Mouse (Mus musculus) midbrain, embryonic 16.5 days (tissue): ENCODE measurements around the gene Bnipl. TPM values are rescaled to one million over a fixed set of nuclear protein-coding genes. Genes with fewer than 3 reads are reported as not detected.

Experiments
- ATAC-seq: fragments of 200-750 bp; cut with Nextera tagmentation; 2 replicates; pipeline ENCODE4 v1.8.0; 2017; ENCODE audit warnings: moderate TSS enrichment
- H3K27ac ChIP-seq: fragments of 300-500 bp; sonication (generic); 2 replicates; pipeline ENCODE4 v1.5.1; 2014; ENCODE audit warnings: mild to moderate bottlenecking, low read length, mixed read lengths
- H3K27me3 ChIP-seq: fragments of 300-500 bp; sonication (generic); 2 replicates; pipeline ENCODE4 v1.6.1; 2014; ENCODE audit warnings: low read depth, low read length, mixed read lengths; ENCODE audit not compliant: control insufficient read depth, insufficient read depth
- H3K36me3 ChIP-seq: fragments of 300-500 bp; sonication (generic); 2 replicates; pipeline ENCODE4 v1.6.1; 2014; ENCODE audit warnings: mild to moderate bottlenecking, low read length, moderate library complexity, mixed read lengths; ENCODE audit not compliant: control insufficient read depth, insufficient read depth
- H3K4me1 ChIP-seq: fragments of 300-500 bp; sonication (generic); 2 replicates; pipeline ENCODE4 v1.6.1; 2014; ENCODE audit warnings: mild to moderate bottlenecking, low read length, mixed read lengths; ENCODE audit not compliant: control insufficient read depth, insufficient read depth
- H3K4me2 ChIP-seq: fragments of 300-500 bp; sonication (generic); 2 replicates; pipeline ENCODE4 v1.6.1; 2014; ENCODE audit warnings: mild to moderate bottlenecking, low read length, mixed read lengths
- H3K4me3 ChIP-seq: fragments of 300-500 bp; sonication (generic); 2 replicates; pipeline ENCODE4 v1.5.1; 2014; ENCODE audit warnings: low read depth, mild to moderate bottlenecking, low read length, moderate library complexity, mixed read lengths
- H3K9ac ChIP-seq: fragments of 300-500 bp; sonication (generic); 2 replicates; pipeline ENCODE4 v1.6.1; 2014; ENCODE audit warnings: low read depth, low read length, mixed read lengths
- H3K9me3 ChIP-seq: fragments of 300-500 bp; sonication (generic); replicated peaks from 2 replicates; pipeline ENCODE4 v1.6.1; 2014; ENCODE audit warnings: mild to moderate bottlenecking, low read length, mixed read lengths; ENCODE audit not compliant: control insufficient read depth, poor library complexity, severe bottlenecking
- WGBS: fragments of 180-500 bp; shearing (Covaris S2); extraction: QIAGEN DNeasy Blood & Tissue Kit; methylation state at CpG from one replicate; pipeline ENCODE4 v1.1.7; 2014; 5-methylcytosine and 5-hydroxymethylcytosine counted together
- polyA plus RNA-seq: library from polyadenylated mRNA; unstranded; fragments of >200 nt; fragmentation: Nextera tagmentation; extraction: Ambion mirVana; gene quantifications from 2 replicates; pipeline ENCODE4 v1.2.1, GENCODE M21; 2015

Bnipl gene
- polyA plus RNA-seq, 1 experiment from 2014 or later = not detected

DNA sequence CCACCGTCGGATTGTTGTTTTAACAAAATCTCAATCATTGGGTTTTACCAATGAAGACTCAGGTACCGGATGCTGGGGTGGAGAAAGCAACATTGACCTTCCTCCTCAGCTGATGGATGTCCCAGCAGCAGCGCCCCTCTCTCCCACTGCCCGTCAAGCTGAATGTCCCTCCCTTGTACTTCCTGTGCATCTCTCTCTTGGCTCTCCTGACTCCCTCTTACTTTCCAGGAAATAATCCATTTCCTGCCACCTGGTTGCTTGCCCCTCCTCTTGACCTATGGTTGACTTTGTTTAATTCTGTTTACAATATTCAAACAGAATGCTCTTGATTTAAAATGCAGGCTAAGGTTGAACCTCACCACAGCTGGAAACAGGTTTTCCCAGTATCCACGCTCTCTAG lies 39.2 kb upstream of the Bnipl start:
- 88% methylated on average over 6 of the region's 6 CpGs for WGBS
- no peaks in the 10 kb centered on the region for H3K9me3 ChIP-seq
- no peak overlapping the region for H3K9ac ChIP-seq
- H3K27me3 ChIP-seq = no peaks in the 10 kb centered on the region
- H3K4me2 ChIP-seq = no peak overlapping the region
- no peaks in the 10 kb centered on the region; the same call in 1 of the 2 replicates for H3K4me1 ChIP-seq
- no peak for ATAC-seq
- peaks cover 13% of the 10 kb centered on the region for H3K36me3 ChIP-seq
- no peak overlapping the region for H3K27ac ChIP-seq
- no peak overlapping the region for H3K4me3 ChIP-seq

DNA sequence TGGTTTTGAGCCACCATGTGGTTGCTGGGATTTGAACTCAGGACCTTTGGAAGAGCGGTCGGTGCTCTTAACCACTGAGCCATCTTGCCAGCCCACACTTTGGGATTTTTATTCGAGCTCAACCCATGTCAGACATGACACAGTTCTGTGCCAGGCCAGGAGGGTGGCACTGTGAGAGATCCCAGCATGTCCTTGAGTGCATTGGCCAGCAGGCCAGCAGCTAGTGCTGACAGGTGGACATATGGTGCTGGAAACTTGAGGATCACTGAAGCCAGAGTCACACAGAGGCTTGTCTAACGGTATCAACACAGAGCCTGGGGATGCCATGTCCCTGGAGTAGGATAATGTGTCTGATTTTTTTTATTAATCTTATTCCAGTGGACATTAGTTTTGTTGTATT lies 38.4 kb upstream of the Bnipl start:
- Histone ChIP-seq H3K36me3 (peaks cover 13% of the 10 kb centered on the region), H3K4me3 (no peak overlapping the region), H3K27ac (no peak overlapping the region), H3K9me3 (no peaks in the 10 kb centered on the region), H3K4me2 (no peak overlapping the region), H3K27me3 (no peaks in the 10 kb centered on the region), H3K4me1 (peaks cover 6% of the 10 kb centered on the region), H3K9ac (no peak overlapping the region)
- WGBS = 92% methylated on average over 4 of the region's 4 CpGs
- ATAC-seq = no peak

DNA sequence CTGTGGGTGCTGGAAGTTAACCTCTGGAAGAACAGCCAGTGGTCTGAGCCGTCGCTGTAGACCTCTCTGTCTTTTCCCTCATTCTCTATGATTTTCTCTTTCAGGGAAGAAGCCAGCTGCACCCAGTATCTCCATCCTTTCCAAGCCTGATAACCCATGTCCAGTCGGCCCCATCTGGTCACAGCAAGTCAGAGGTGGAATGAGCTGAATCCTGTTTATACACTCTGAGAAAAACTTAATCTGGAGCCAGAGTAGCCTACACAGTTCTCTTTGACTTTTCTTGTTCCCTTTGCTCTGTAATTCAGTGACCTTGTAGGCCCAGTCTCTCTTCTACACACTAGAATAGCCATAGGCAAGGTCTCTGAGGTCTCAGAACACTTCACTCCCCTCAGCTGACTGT lies 36.5 kb upstream of the Bnipl start:
- H3K36me3 ChIP-seq = peaks cover 8% of the 10 kb centered on the region
- no peaks in the 10 kb centered on the region for H3K9me3 ChIP-seq
- no peak overlapping the region for H3K4me2 ChIP-seq
- H3K4me1 ChIP-seq = peaks cover 15% of the 10 kb centered on the region
- 91% methylated on average over 3 of the region's 3 CpGs for whole genome bisulfite sequencing
- no peak for ATAC-seq
- no peak overlapping the region for H3K4me3 ChIP-seq
- no peak overlapping the region for H3K27ac ChIP-seq
- no peak overlapping the region for H3K9ac ChIP-seq
- H3K27me3 ChIP-seq = no peaks in the 10 kb centered on the region

DNA sequence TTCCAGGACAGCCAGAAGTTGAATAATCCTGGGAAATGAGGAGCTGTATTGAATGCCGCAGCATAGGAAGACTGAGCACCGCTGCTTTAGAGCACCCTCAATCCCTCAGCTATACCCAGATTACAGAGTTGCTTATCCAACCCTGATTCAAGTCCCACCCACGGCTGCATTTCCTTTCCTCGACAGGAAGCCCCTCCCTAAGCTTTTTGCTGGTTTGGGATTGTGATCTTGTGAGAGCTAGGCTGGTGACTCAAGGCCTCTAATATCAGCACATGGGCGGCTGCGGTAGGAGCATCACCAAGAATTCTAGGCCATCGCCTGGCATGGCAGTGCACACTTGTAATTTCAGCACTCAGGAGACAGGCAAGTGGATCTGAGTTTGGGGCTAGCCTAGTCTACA lies 35.5 kb upstream of the Bnipl start:
- no peak for ATAC-seq
- 95% methylated on average over 7 of the region's 7 CpGs for WGBS
- H3K4me2 ChIP-seq = no peak overlapping the region
- no peak overlapping the region for H3K4me3 ChIP-seq
- no peaks in the 10 kb centered on the region for H3K9me3 ChIP-seq
- no peak overlapping the region for H3K9ac ChIP-seq
- H3K36me3 ChIP-seq = peaks cover 2% of the 10 kb centered on the region
- H3K27me3 ChIP-seq = no peaks in the 10 kb centered on the region
- peaks cover 17% of the 10 kb centered on the region for H3K4me1 ChIP-seq
- H3K27ac ChIP-seq = no peak overlapping the region

DNA sequence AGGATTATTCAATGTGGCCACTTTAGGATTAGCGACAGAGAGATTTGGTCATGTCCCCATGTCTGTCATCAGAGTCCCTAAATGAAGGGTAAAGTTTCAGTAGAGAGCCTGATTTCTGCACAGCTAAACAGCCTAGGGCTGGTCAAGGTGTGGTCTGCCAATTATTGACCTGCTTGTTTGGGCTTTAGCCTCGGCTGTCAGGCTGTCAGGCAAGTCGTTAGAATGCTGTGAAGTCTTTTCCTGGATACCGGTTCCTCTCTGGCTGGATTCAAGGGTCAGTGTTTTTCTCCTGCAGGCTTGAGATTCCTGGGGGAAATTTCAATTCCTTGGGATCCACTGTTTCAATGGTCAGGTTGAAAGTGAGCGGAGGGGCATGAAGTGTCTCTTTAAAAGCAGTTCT lies 35.0 kb upstream of the Bnipl start:
- Histone ChIP-seq H3K9me3 (no peaks in the 10 kb centered on the region), H3K9ac (no peak overlapping the region), H3K36me3 (peaks cover 2% of the 10 kb centered on the region), H3K27ac (no peak overlapping the region), H3K4me2 (no peak overlapping the region), H3K4me3 (no peak overlapping the region), H3K27me3 (no peaks in the 10 kb centered on the region), H3K4me1 (peaks cover 17% of the 10 kb centered on the region)
- WGBS = 70% methylated on average over 5 of the region's 5 CpGs
- no peak for ATAC-seq

DNA sequence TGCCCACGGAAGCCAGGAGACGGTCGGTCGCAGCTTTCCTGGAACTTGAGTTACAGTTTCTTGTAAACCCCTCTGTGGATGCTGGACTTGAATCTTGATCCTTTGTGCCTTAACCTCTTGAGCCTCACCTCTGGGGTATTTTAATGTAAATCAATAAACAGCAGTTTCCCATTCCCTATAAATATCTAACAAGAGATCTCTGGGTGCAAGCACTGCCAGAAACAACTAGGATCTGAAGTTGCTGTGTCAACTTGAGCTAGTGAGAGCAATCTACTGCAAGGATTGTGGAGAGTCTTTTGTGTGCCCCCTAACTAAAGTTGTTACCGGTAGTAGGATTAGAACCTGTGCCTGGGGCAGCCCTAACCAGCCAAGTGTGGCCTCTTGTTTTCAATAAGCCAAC lies 34.4 kb upstream of the Bnipl start:
- ATAC-seq = no peak
- peaks cover 22% of the 10 kb centered on the region for H3K4me1 ChIP-seq
- H3K36me3 ChIP-seq = peaks cover 2% of the 10 kb centered on the region
- H3K9ac ChIP-seq = no peak overlapping the region
- H3K9me3 ChIP-seq = no peaks in the 10 kb centered on the region
- no peaks in the 10 kb centered on the region for H3K27me3 ChIP-seq
- no peak overlapping the region for H3K4me3 ChIP-seq
- WGBS = 92% methylated on average over 5 of the region's 5 CpGs
- H3K27ac ChIP-seq = no peak overlapping the region
- H3K4me2 ChIP-seq = no peak overlapping the region

DNA sequence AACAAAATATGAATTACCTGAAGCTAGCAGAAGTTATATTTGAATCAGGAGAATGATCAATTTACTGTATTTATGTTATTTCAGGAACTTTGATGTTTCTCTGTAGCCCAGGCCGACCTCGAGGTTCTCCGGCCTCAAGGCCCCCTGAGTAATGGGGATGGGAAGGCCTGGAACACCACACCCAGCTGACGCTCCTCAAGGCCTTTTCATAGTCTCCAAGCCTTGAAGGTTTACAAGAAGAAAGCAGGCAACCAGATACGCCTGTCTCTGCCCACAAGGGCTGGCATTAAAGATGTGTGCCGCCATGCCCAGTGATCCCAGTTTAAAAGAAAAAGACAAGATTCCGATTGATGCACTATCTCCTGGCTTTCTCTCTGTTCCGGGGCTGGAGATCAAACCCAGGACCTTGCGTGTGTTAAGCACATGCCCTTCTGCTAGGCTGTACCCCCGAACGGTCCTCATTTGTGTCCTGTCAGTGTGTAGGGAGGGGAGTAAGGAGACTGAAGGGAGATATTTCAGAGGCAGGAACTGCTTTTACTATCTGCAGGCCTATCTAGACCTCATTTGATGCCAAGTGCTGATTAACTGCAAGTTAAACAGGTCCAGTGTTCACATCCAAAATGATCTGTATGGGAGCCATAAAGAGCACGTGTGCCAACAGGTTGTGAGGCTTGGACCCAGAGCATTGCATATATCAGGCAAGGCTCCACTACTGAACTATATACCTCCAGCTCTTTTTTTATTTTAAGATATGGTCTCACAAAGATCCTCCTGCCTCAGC lies 33.7 kb upstream of the Bnipl start:
- ATAC-seq = no peak
- Histone ChIP-seq H3K36me3 (peaks cover 2% of the 10 kb centered on the region), H3K9me3 (no peaks in the 10 kb centered on the region), H3K4me2 (peak overlapping the region; percentile 86), H3K27ac (no peak overlapping the region), H3K27me3 (no peaks in the 10 kb centered on the region), H3K4me1 (peaks cover 22% of the 10 kb centered on the region), H3K4me3 (peak overlapping the region; percentile 60; the same call in 1 of the 2 replicates), H3K9ac (no peak overlapping the region)
- 90% methylated on average over 12 of the region's 12 CpGs for WGBS

DNA sequence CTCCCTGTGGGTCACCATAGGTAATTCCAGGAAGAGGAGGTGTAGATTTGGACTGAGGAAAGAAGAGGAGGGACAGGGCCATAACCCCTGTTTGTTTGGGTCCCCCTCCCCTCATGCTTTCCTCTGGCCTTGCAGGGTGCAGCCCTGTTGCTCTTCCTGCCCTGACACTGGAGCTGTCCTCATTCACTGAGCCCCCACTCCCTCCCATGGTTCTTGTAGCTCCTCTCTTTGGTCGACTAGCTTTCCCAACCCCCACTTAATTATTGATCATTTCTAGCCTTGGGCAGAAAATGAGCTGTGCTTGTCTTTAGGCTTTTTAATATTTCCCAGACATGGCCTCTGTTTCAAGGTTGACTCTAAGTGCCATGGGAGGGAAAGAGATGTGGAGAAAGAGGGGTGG lies 33.1 kb upstream of the Bnipl start:
- H3K27me3 ChIP-seq = no peaks in the 10 kb centered on the region
- peak overlapping the region; percentile 86 for H3K4me2 ChIP-seq
- H3K36me3 ChIP-seq = peaks cover 2% of the 10 kb centered on the region
- H3K4me1 ChIP-seq = peaks cover 22% of the 10 kb centered on the region
- 20% methylated on average over 1 of the region's 1 CpGs for WGBS
- peak overlapping the region; percentile 60 for H3K4me3 ChIP-seq
- ATAC-seq = no peak
- H3K9ac ChIP-seq = peak overlapping the region; percentile 76
- H3K27ac ChIP-seq = peak overlapping the region; percentile 84
- no peaks in the 10 kb centered on the region for H3K9me3 ChIP-seq

DNA sequence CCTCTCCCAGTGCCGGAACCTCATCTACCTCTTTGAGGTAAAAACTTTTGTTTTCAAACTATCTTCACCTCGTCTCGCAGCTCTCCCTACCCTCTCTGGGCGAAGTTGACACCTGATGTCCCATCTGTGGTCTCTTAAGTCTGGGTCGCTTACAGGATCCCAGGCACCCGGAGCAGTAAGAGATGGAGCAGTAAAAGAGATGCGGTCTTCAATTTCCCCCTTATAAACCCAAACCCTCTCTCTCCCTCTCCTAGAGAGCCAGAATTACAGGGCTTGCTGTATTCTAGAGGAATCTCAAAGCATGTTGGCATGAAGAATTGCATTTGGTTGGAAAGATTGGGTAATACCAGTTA lies 32.6 kb upstream of the Bnipl start:
- Histone ChIP-seq H3K4me3 (peak overlapping the region; percentile 60), H3K9ac (peak overlapping the region; percentile 76), H3K9me3 (no peaks in the 10 kb centered on the region), H3K4me2 (peak overlapping the region; percentile 86), H3K36me3 (peaks cover 2% of the 10 kb centered on the region), H3K27me3 (no peaks in the 10 kb centered on the region), H3K27ac (peak overlapping the region; percentile 84), H3K4me1 (peaks cover 22% of the 10 kb centered on the region)
- WGBS = 3% methylated on average over 7 of the region's 7 CpGs
- ATAC-seq = 0 out of 2 replicates have a peak, but pooled peaks have one; percentile 2
